Mouse (Mus musculus) c-Kit-negative CD71-positive TER-119-positive erythroid progenitor cells, embryonic 14.5 days (primary cell): ENCODE data around the gene Dok5.

Experiments used
- DNase-seq: peaks from one replicate; pipeline ENCODE4 v3.0.0-alpha.2; 2013; ENCODE audit warnings: low read depth, low spot score

Dok5 gene

GRCm38 (mm10) chr2:170926237-170926636, 194.6 kb downstream of the Dok5 start:
- no peak for DNase-seq
